Mouse (Mus musculus): Measurements from ENCODE around the gene Copb1. TPM values are rescaled to one million over a fixed set of nuclear protein-coding genes. Genes with fewer than 3 reads are reported as not detected.
A peak's percentile ranks its signal among the peaks of the same experiment; 100 is the strongest.

Gene Copb1
- polyA plus RNA-seq, 1 experiment from 2014 or later, result 126 TPM

GRCm38 (mm10) chr7:114284296-114284910, 29.9 kb upstream of the Copb1 start:
- Histone ChIP-seq H3K9ac (ENCODE audit: low read length) (no peak overlapping the region), H3K4me1 (replicated peaks; ENCODE audit: control insufficient read depth, insufficient read depth, low read length) (no peaks in the 10 kb centered on the region), H3K4me2 (ENCODE audit: low read depth, low read length) (no peak overlapping the region), H3K36me3 (ENCODE audit: control insufficient read depth, insufficient read depth, low read length) (no peaks in the 10 kb centered on the region), H3K4me3 (ENCODE audit: low read length) (no peak overlapping the region), H3K27ac (ENCODE audit: low read length) (no peak overlapping the region), H3K27me3 (ENCODE audit: control insufficient read depth, insufficient read depth, low read depth, low read length) (no peaks in the 10 kb centered on the region), H3K9me3 (ENCODE audit: control insufficient read depth, low read length) (no peaks in the 10 kb centered on the region)
- WGBS, result 90% methylated on average over 14 of the region's 14 CpGs
- ATAC-seq (ENCODE audit: low read depth), result 0 out of 2 replicates have a peak, but pooled peaks have one; percentile 7

- H3K4me2 ChIP-seq (ENCODE audit: low read depth, low read length), result no peak overlapping the region
- WGBS, result 73% methylated on average over 9 of the region's 9 CpGs
- H3K4me1 ChIP-seq (replicated peaks; ENCODE audit: control insufficient read depth, insufficient read depth, low read length), result no peaks in the 10 kb centered on the region
- H3K9ac ChIP-seq (ENCODE audit: low read length), result no peak overlapping the region
- H3K36me3 ChIP-seq (ENCODE audit: control insufficient read depth, insufficient read depth, low read length), result no peaks in the 10 kb centered on the region
- no peak overlapping the region for H3K4me3 ChIP-seq (ENCODE audit: low read length)
- H3K27me3 ChIP-seq (ENCODE audit: control insufficient read depth, insufficient read depth, low read depth, low read length), result no peaks in the 10 kb centered on the region
- H3K27ac ChIP-seq (ENCODE audit: low read length), result no peak overlapping the region
- no peak for ATAC-seq (ENCODE audit: low read depth)
- no peaks in the 10 kb centered on the region for H3K9me3 ChIP-seq (ENCODE audit: control insufficient read depth, low read length)
Measured at GRCm38 (mm10) chr7:114283006-114283405, 28.5 kb upstream of the Copb1 start.

- no peaks in the 10 kb centered on the region for H3K9me3 ChIP-seq (ENCODE audit: control insufficient read depth, low read length)
- no peaks in the 10 kb centered on the region for H3K36me3 ChIP-seq (ENCODE audit: control insufficient read depth, insufficient read depth, low read length)
- H3K4me3 ChIP-seq (ENCODE audit: low read length), result no peak overlapping the region
- no peak overlapping the region for H3K4me2 ChIP-seq (ENCODE audit: low read depth, low read length)
- WGBS, result 53% methylated on average over 3 of the region's 3 CpGs
- H3K27ac ChIP-seq (ENCODE audit: low read length), result no peak overlapping the region
- H3K4me1 ChIP-seq (replicated peaks; ENCODE audit: control insufficient read depth, insufficient read depth, low read length), result no peaks in the 10 kb centered on the region
- H3K9ac ChIP-seq (ENCODE audit: low read length), result no peak overlapping the region
- H3K27me3 ChIP-seq (ENCODE audit: control insufficient read depth, insufficient read depth, low read depth, low read length), result no peaks in the 10 kb centered on the region
- ATAC-seq (ENCODE audit: low read depth), result peak; percentile 57; the same call in 1 of the 2 replicates
Measured at GRCm38 (mm10) chr7:114281671-114282070, 27.2 kb upstream of the Copb1 start.

GRCm38 (mm10) chr7:114276005-114276752, 21.7 kb upstream of the Copb1 start, which contains the start of gene Psma1:
Gene Psma1, minus strand, starts transcription at chr7:114276118.
- Histone ChIP-seq H3K27ac (ENCODE audit: low read length) (peak within 1 kb of the TSS; percentile 63), H3K4me2 (ENCODE audit: low read depth, low read length) (peak within 1 kb of the TSS; percentile 95), H3K4me1 (replicated peaks; ENCODE audit: control insufficient read depth, insufficient read depth, low read length) (peaks cover 9% of the 10 kb centered on the region), H3K27me3 (ENCODE audit: control insufficient read depth, insufficient read depth, low read depth, low read length) (no peaks in the 10 kb centered on the region), H3K36me3 (ENCODE audit: control insufficient read depth, insufficient read depth, low read length) (peaks cover 9% of the 10 kb centered on the region), H3K9ac (ENCODE audit: low read length) (peak within 1 kb of the TSS; percentile 82), H3K4me3 (ENCODE audit: low read length) (peak within 1 kb of the TSS; percentile 71), H3K9me3 (ENCODE audit: control insufficient read depth, low read length) (no peaks in the 10 kb centered on the region)
- WGBS, result under 1% methylated on average over 39 of the region's 39 CpGs
- ATAC-seq (ENCODE audit: low read depth), result peak; percentile 96

GRCm38 (mm10) chr7:114275372-114276004, 21.0 kb upstream of the Copb1 start:
- H3K27me3 ChIP-seq (ENCODE audit: control insufficient read depth, insufficient read depth, low read depth, low read length), result no peaks in the 10 kb centered on the region
- peaks cover 9% of the 10 kb centered on the region for H3K4me1 ChIP-seq (replicated peaks; ENCODE audit: control insufficient read depth, insufficient read depth, low read length)
- H3K27ac ChIP-seq (ENCODE audit: low read length), result peak overlapping the region; percentile 60; the same call in 1 of the 2 replicates
- peak; percentile 49; the same call in 1 of the 2 replicates for ATAC-seq (ENCODE audit: low read depth)
- peaks cover 10% of the 10 kb centered on the region for H3K36me3 ChIP-seq (ENCODE audit: control insufficient read depth, insufficient read depth, low read length)
- no peaks in the 10 kb centered on the region for H3K9me3 ChIP-seq (ENCODE audit: control insufficient read depth, low read length)
- 1% methylated on average over 24 of the region's 24 CpGs for WGBS
- peak overlapping the region; percentile 95 for H3K4me2 ChIP-seq (ENCODE audit: low read depth, low read length)
- peak overlapping the region; percentile 71 for H3K4me3 ChIP-seq (ENCODE audit: low read length)
- peak overlapping the region; percentile 82 for H3K9ac ChIP-seq (ENCODE audit: low read length)

GRCm38 (mm10) chr7:114268446-114268845, 13.9 kb upstream of the Copb1 start:
- no peak overlapping the region for H3K4me3 ChIP-seq (ENCODE audit: low read length)
- H3K9me3 ChIP-seq (ENCODE audit: control insufficient read depth, low read length), result peaks cover 1% of the 10 kb centered on the region
- no peak overlapping the region for H3K27ac ChIP-seq (ENCODE audit: low read length)
- WGBS, result 95% methylated on average over 5 of the region's 5 CpGs
- H3K4me2 ChIP-seq (ENCODE audit: low read depth, low read length), result no peak overlapping the region
- ATAC-seq (ENCODE audit: low read depth), result no peak
- no peaks in the 10 kb centered on the region for H3K27me3 ChIP-seq (ENCODE audit: control insufficient read depth, insufficient read depth, low read depth, low read length)
- peaks cover 58% of the 10 kb centered on the region for H3K36me3 ChIP-seq (ENCODE audit: control insufficient read depth, insufficient read depth, low read length)
- no peaks in the 10 kb centered on the region for H3K4me1 ChIP-seq (replicated peaks; ENCODE audit: control insufficient read depth, insufficient read depth, low read length)
- no peak overlapping the region for H3K9ac ChIP-seq (ENCODE audit: low read length)

- Histone ChIP-seq H3K27me3 (ENCODE audit: control insufficient read depth, insufficient read depth, low read depth, low read length) (no peaks in the 10 kb centered on the region), H3K4me1 (replicated peaks; ENCODE audit: control insufficient read depth, insufficient read depth, low read length) (peaks cover 4% of the 10 kb centered on the region), H3K9me3 (ENCODE audit: control insufficient read depth, low read length) (no peaks in the 10 kb centered on the region), H3K9ac (ENCODE audit: low read length) (no peak overlapping the region), H3K27ac (ENCODE audit: low read length) (no peak overlapping the region), H3K4me3 (ENCODE audit: low read length) (no peak overlapping the region), H3K4me2 (ENCODE audit: low read depth, low read length) (no peak overlapping the region), H3K36me3 (ENCODE audit: control insufficient read depth, insufficient read depth, low read length) (peaks cover 36% of the 10 kb centered on the region)
- 95% methylated on average over 3 of the region's 3 CpGs for WGBS
- no peak for ATAC-seq (ENCODE audit: low read depth)
Measured at GRCm38 (mm10) chr7:114251684-114252083, 2.8 kb downstream of the Copb1 start.

GRCm38 (mm10) chr7:114233980-114234379, 20.5 kb downstream of the Copb1 start:
- no peak for ATAC-seq (ENCODE audit: low read depth)
- no peak overlapping the region for H3K9ac ChIP-seq (ENCODE audit: low read length)

GRCm38 (mm10) chr7:114232982-114233381, 21.5 kb downstream of the Copb1 start:
- WGBS, result 88% methylated on average over 7 of the region's 7 CpGs
- no peaks in the 10 kb centered on the region for H3K4me1 ChIP-seq (replicated peaks; ENCODE audit: control insufficient read depth, insufficient read depth, low read length)

More at GRCm38 (mm10) chr7:114233980-114234379, 20.5 kb downstream of the Copb1 start:
- Histone ChIP-seq H3K36me3 (ENCODE audit: control insufficient read depth, insufficient read depth, low read length) (peaks cover 45% of the 10 kb centered on the region), H3K27ac (ENCODE audit: low read length) (no peak overlapping the region), H3K4me2 (ENCODE audit: low read depth, low read length) (no peak overlapping the region), H3K4me3 (ENCODE audit: low read length) (no peak overlapping the region), H3K27me3 (ENCODE audit: control insufficient read depth, insufficient read depth, low read depth, low read length) (no peaks in the 10 kb centered on the region), H3K9me3 (ENCODE audit: control insufficient read depth, low read length) (no peaks in the 10 kb centered on the region), H3K4me1 (replicated peaks; ENCODE audit: control insufficient read depth, insufficient read depth, low read length) (no peaks in the 10 kb centered on the region)
- WGBS, result 68% methylated on average over 7 of the region's 7 CpGs

More at GRCm38 (mm10) chr7:114232982-114233381, 21.5 kb downstream of the Copb1 start:
- Histone ChIP-seq H3K36me3 (ENCODE audit: control insufficient read depth, insufficient read depth, low read length) (peaks cover 41% of the 10 kb centered on the region), H3K9ac (ENCODE audit: low read length) (no peak overlapping the region), H3K27ac (ENCODE audit: low read length) (no peak overlapping the region), H3K4me2 (ENCODE audit: low read depth, low read length) (no peak overlapping the region), H3K27me3 (ENCODE audit: control insufficient read depth, insufficient read depth, low read depth, low read length) (no peaks in the 10 kb centered on the region), H3K4me3 (ENCODE audit: low read length) (no peak overlapping the region), H3K9me3 (ENCODE audit: control insufficient read depth, low read length) (no peaks in the 10 kb centered on the region)
- ATAC-seq (ENCODE audit: low read depth), result no peak

All from lung, embryonic 16.5 days (tissue).